Mouse (Mus musculus): ENCODE measurements around the gene Higd1a.

Gene Higd1a

DNA sequence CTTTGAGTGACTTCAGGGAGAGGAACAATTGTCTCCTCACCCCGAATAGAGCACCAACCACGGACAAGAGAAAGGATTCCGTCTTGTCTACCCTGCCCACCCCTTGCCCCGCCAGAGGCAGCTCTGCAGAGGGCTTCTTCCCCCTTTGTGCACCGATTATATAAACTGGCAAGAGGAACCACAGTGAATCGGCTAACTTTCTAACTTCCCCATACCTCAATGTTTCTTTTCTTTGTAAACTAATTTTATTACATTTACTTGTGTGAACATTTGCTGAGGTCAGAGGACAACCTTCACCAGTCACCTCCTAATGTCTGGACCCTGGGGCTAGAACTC is at the start of gene Higd1a:
TSS of gene Higd1a (minus strand) at position 210 of the 336 bp plus-strand sequence.
- DNase-seq (ENCODE audit: low read depth, low spot score) = no peak

DNA sequence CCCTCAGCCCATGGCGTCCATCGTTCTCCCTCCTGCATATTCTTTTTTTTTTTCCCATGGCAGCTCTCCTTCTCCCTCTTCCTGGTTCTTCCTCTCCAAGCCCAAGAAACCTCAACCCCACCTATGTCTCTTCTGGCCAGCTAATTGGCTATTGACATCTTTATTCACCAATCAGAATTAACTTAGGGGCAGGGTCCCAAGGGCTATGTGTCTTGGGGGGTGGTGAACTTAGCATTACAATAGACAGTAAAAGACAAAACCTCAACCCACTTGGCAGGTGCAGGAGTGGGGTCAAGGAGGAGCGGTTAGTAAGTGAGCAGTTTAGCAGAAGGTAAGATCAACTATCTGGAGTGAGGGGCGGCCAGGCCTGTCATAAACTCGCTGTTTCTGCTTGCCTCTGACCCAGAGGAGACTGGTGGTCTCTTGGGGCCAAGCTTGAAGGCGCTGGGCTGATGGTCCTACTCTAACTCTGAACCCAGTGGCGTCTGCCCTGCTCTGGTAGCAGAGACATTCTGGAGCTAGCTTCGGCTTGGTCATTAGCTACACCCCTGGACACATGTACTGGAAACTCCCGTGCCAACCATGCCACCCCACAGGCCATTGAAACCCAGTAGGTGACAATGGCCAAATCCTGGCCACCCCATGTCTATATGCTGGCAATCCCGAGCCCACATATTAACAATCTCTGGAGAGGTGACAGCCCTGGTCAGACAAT is 49.4 kb upstream of the Higd1a start:
- no peak for DNase-seq (ENCODE audit: low read depth, low spot score)

DNA sequence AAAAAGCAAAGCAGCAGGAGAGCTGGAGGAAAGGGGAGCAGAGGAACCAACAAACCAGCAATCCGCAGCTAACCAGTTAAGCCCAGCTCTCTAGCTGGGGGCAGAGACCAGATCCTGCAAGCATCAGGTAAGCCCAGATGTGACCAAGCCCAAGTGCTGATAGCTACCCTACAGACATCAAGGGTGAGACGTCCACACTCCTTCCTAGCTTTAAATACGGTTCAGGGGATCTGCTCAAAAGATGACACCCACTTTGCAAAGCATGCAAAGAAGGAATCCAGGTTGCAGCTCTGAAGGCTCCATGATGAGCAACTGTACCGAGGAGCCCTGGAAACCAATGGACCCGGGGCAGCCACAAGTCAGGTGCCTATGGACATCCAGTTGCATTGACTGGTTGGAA is 48.3 kb upstream of the Higd1a start:
- no peak for DNase-seq (ENCODE audit: low read depth, low spot score)

DNA sequence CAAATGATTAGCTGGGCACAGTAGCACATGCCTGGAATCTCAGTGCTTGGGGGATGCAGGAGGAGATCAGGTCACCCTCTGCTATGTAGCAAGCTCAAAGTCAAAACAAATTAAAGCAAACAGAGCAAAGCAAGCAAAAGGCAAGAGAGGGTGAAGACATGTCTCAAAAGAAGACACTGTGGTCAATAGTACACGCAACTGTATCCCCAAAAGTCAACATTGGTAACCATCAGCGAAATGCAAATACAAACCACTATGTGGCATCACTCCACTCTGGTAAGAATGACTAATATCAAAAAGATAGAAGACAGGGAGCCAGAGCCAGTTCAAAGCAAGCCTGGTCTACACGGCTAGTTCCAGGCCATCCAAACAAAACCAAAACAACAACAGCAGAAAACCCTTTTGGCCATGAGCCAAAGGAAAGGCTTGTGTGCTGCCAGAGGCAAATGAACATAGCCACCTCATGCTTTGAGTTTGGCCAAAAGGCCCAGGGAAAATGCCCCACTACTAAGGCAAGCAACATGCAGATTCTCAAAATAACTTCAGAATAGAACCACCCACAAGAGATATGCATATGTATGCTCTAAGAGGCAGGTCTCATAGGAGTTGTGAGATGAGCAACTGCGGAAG is 47.5 kb upstream of the Higd1a start:
- no peak for DNase-seq (ENCODE audit: low read depth, low spot score)

DNA sequence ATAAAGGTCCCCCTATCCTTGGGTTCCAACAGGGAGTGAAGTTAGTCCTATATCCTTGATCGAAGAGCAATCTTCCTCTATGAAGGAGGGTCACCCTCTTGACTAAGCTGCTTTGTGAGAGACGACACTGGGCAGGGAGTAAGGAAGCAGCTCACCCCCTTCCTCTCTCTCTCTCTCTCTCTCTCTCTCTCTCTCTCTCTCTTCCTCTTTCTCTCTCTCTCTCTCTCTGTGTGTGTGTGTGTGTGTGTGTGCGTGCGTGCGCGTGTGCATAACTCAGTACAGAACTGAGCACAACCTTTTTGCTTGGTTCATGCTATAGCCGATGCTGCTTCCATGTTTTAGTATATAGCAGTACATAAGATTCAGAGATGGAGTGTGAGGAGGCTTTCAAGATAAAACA is 46.8 kb upstream of the Higd1a start:
- DNase-seq (ENCODE audit: low read depth, low spot score) = no peak

DNA sequence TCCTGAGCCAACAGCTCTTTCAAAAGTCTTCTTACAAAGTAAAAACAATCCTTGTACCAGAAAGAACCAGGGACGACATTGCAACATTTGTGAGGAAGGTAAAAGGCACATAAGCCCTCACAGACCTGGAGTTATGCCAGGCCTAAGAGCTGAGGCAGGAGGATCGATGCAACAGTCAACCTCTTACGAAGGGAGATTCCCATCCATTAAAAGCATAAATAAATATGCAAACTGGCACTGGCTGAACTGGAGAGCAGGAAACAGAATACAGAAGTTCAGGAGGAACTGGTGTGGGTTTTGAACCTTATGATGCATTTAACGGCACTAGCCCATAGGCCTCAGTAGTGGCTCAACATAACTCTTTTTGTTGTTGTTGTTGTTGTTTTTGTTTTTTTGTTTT is 46.2 kb upstream of the Higd1a start:
- DNase-seq (ENCODE audit: low read depth, low spot score) = no peak

DNA sequence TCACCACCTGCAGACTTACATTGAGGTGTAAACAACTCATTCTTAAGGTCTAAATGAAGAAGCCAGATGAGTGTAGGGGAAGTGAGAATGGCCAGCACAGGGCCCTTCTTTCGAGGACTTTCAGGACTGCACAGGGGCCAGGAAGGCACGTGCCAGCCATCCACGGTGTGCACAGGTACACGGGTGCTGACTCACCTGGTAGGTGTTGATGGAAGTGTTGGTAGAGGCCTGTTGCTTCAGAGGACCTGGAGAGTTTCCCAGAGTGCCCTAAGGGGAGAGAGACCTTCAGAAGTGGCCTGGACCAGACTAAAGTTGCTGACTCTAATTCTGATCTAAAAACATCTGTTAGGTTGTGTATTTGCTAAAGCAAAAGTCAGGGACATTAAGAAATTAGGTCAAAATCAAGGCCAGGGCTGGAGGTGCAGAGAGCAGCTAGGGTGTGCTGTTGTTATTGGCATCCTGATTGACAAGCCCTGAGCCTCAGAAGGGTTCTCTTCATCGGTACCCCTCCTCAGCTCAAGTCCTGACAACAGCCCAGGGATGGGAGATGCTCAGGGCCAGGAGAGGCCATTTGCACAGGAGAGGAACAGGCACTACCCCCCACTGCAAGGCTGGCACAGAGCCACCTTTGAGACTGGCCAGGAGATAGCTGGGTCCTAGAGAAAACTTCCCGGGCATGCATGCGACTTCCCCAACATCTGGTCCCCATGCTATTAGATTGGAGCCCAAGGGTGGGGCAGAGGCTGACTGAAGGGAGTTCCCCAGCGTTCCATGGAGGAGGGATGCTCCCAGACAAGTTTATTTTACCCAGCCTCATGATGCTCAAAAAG is 45.5 kb upstream of the Higd1a start:
- DNase-seq (ENCODE audit: low read depth, low spot score) = peak; percentile 52

DNA sequence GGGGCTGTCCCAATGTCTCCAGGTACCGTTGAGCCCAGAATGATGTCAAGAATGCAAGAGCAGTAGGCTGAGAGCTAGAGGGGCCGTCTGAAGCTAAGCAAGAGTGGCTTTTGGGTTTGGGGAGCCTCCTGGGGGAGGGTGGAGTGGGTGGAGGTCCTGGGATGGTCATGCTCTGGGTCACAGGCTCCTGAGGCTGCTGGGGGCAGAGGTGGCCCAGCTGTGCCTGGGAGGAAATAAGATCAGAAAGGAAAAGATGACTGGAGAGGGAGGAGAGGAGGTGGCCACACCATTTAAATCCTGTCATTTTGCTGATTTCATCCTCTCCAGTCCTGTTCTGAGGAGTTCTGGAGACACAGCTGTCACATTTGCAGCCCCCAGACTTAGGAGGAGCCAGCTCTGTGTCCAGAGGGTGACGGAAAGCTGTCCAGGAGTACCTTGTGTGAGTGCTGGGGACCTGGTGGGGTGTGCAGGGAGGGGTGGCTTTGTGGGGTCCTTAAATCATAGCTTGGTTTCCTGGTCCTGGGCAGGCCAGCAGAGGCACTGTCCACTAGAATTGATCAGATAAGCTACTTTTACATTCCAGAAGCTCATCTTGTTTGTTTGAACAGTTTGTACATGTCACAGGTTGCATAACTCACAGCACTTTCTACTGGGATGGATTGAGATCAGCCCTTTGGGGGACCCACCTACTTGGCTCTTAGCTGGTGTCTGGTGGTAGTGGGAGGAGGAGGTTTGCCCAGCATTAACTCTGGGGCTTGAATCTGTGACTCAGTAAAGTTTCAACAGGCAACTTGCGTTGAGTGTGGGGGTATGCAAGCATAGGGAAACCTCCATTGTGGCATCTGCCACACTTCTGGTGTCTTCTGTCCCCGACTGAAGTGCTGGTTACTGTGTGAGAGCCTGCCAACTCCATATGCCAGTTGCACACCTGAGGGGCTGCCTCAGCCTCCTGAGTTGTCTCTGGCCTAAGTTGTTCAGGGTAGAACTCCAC is 43.8 kb upstream of the Higd1a start:
- DNase-seq (ENCODE audit: low read depth, low spot score) = no peak

DNA sequence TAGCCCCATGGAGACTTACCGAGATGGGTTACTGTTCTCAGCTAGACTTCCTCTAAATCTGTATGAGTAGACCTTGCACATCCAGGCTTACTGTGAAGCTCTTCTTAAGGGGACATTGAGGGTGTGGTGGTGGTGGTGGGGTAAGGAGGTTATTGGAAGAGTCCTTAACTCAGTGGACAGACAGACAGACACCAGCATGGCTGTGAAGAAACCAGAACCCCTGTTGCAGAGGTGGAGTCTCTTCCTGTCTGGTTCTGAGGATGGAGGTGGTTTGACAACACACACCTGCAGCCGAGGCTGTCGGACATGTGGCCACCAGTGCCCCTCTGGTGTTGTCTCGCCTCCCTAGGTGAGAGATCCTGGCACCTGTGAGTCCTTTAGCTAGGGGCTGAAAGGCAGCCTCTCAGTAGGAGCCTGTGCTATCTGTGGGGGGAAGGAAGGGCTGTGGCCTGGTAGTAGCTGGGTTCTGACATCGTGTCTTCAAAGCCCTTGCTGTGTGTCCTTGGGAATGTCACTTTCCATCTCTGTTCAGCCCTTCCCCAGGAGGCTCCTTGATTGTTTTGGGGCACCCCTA is 42.2 kb upstream of the Higd1a start:
- DNase-seq (ENCODE audit: low read depth, low spot score) = no peak

DNA sequence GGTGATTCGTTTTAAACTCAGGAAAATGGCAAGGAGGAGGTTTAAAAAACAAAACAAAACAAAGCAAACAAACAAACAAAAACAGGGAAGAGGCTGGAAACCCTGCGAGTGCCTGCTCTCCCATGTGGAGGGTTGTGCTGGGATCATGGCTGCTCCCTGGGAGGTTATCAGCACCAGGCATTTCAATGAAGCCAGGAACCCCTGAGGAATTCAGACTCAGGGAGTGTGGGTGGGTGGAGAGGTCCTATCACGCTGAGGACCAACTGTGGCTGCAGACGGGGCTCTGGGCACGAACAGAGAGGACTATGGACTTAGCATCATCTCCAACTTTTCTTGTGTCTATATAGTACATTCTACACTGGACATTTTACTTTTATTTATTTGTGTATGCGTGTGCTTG is 41.1 kb upstream of the Higd1a start:
- no peak for DNase-seq (ENCODE audit: low read depth, low spot score)

DNA sequence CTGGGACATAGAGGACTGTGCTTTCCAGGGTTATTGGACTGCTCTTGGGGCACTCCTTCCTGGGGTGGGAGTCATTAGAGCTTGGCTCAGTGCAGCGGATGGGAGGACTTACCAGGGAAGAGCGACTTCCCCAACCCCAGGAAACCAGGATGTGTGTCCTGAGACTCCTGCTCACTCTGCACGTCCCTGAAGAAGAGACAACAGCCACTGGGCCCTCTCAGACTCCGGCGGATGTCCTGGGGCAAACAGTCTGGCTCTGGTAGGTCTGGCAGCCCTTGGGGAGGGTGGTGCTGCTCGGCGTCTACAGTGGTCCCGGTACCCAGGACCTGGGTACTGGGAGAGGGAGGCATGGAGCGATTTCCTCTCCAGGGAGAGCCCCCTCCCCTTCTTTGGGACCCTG is 40.1 kb upstream of the Higd1a start, which contains the start of gene Ackr2:
TSS of gene Ackr2 (plus strand) at position 111 of the 400 bp plus-strand sequence.
- no peak for DNase-seq (ENCODE audit: low read depth, low spot score)

DNA sequence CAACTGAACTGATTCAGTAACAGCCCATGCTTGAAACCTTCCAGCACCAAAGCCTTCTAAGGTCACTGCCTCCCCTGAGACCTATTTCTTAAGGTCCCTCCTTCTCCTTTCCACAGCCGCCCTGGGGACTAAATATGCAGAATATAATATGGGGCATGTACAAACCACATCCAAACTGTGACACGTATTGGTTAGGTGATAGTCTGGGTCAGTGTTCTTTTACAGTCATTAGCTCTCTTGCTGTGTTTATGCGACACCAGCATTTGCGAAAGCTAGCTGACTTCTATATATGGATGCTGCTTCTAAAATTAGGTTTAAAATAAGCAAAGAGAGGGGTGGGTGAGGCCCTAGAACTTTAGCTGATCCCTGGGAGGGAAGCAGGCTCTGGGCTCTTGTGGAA is 38.7 kb upstream of the Higd1a start:
- DNase-seq (ENCODE audit: low read depth, low spot score) = no peak

DNA sequence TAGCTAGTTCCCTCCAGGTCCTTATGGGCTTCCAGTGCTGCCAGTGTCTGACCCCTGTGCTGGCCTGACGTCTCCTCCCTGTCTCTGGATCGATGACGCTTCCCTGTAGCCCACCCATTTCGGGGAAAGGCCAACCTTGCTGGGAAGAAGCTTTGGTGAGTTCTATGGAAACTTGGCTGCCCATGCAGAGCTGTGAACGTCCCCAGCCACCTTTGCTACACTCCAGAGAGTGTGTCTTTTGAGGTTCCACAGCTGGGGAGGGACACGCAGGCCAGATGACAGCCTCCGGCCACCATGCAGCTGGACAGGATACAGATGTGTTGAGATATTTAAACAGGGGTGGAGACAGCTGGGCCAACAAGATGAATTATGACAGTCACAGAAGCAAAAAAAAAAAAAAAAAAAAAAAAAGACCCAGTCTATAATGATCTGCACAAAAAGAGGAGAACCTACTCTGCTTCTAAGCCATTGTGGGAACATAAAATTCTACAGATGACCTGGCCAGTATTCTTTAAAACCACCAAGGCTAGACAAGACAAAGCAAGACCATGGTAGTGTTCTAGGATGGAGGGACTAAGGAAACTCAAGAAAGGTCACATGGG is 37.3 kb upstream of the Higd1a start:
- no peak for DNase-seq (ENCODE audit: low read depth, low spot score)

DNA sequence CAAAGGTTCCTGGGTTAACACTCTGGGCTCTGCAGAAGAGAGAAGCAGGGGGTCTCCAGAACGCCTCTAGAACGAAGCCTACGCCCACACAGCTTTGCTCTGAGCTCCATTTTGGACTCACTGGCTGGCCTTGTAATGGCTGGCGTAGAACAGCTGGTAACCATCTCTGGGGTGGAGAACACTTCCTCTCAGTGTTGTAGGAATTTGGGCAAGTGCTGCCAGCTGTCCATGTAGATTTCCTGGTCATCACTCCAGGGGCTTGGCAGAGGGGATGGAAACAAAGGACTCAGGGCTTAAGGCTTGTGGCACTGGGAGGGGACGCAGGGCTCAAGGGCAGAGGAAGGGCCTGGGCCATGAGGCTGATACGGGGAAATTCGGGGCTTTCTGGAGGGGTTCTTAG is 36.3 kb upstream of the Higd1a start:
- DNase-seq (ENCODE audit: low read depth, low spot score) = no peak

DNA sequence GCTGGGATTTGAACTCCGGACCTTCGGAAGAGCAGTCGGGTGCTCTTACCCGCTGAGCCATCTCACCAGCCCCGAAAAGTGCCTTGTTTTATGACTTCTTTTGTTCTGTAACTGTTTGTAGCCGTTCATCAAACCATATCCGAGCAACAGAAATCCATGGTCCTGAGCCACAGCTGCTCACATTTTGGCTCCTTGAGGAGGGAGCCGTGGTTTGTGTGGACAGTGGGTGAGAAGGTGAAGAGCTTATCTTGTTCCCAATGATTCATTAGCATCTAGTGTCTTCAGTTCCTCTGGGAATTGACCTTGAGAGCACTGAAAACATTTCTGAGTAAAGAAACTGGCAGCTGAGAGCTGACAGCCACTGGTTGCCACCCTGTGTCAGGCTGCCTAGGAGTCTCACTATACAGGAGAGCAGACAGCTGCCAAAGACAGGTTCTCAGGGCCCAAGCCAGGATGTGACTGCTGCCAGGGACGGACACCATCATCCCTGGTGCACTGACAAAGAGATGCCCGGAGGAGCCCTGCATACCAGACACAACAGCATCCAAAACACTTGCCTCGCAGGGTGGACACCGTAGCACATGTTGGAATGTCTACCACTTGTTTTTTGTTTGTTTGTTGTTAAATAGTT is 34.0 kb upstream of the Higd1a start:
- DNase-seq (ENCODE audit: low read depth, low spot score) = peak; percentile 49

DNA sequence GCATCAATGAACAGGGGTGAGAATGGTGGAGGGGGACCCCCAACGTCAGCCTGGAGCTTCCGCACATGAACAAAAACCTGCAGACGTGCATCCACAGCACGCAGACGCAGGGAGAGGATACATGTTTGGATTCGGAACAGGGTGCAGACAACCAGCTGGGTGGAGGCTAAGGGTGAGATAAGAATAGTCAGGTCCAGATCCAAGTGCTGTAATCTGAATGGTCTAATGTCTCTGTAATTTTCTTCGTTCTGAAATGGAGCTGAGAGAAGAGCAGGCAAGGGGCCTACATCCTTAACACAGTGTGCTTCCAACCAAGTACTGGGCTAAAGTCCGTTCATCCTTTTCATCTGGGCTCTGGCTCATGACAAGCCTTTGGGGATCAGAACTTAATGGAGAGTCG is 33.1 kb upstream of the Higd1a start:
- DNase-seq (ENCODE audit: low read depth, low spot score) = no peak

DNA sequence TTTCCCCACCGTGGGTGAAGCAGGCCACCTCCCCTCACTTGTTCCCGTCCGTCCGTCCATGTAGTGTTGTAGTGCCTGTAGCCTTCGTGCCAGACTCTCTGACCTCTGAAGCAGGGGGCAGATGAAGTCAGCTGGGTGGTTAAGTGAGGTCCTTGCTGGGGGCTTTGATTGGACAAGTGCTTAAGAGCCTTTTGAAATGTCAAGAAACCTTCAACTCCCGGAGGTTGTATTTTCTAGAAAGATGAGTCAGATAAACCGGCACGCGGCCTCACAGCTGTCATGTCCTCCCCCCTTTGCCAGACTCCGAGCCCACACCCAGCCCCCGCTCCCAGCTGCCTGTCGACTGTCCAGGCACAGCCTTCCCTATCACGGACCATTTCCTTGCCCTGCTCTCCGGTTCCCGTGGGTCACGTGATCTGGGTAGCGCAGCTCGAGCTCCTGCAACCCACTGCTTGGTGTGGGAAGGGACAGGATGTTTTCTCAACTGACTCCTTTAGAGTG is 32.3 kb upstream of the Higd1a start:
- peak; percentile 77 for DNase-seq (ENCODE audit: low read depth, low spot score)

DNA sequence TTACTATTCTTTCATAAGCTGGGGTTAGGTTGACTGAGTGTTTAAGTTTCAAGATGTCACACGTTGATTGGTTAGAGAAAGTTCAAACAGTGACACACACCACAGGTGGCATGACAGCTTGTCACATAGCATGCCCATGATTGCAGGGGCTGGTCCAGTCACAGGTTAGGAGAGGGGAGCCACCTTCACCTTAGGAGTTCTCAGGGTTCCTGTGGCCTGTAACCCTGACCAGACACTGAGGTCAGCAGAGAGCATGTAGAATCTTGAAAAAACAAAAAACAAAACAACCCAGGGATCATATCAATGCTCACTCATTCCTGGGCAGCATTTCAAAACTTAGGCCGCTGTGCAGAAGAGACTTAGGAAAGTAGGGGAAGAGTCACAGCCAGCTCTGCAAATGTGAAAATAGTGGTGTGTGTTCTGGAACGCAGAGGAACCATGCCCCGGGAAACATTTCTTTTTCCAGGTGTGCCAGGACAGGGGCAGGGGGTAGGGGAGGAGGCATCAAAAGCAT is 31.8 kb upstream of the Higd1a start:
- DNase-seq (ENCODE audit: low read depth, low spot score) = peak; percentile 64

DNA sequence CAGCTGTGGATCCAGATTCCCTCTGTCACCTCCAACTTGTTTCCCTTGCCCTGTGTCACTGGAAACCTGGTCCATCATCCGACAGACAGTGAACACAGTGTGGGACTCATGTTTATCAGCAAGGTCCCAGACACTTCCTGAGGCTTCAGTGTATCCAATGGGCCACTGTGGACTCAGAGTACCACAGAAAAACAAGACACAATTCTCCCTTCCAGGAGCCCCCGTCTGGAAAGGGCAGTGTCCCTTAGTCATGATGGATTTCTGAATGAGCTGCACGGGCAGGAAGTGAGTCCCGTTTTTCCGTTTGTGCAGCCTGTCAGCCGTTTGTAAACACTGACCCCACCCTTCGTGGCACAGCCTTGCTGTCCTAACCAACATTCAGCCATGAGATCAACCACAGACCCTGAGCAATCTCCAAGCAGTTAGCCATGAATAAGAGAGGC is 23.9 kb upstream of the Higd1a start:
- peak; percentile 60 for DNase-seq (ENCODE audit: low read depth, low spot score)

DNA sequence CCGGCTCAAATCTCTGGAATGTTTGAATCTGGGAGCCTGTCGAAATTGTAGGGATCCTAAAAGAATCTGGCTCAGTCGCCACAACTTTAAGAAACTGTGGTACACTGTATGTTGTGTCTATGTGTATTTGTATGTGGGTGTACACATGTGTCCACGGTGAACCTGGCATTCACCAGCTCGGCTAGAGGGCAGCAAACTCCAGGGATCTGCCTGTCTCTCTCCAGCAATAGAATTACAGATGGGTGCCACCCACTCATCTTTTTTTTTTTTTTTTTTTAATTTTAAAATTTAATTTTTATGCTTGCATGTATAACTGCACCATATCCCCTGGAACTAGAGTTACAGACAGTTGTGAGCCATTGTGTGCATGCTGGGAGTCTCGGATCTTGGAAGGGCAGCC is 23.1 kb upstream of the Higd1a start:
- DNase-seq (ENCODE audit: low read depth, low spot score) = peak; percentile 35
